Mouse (Mus musculus): ENCODE measurements around the gene Nemp1. TPM values are rescaled to one million over a fixed set of nuclear protein-coding genes. Genes with fewer than 3 reads are reported as not detected.
"Not testable (repeated sequence)": the region's sequence is repeated elsewhere in the genome, so short reads cannot be mapped to it uniquely, and the experiment has no call there.

Gene Nemp1
- polyA plus RNA-seq, 1 experiment: 58.1 TPM

DNA sequence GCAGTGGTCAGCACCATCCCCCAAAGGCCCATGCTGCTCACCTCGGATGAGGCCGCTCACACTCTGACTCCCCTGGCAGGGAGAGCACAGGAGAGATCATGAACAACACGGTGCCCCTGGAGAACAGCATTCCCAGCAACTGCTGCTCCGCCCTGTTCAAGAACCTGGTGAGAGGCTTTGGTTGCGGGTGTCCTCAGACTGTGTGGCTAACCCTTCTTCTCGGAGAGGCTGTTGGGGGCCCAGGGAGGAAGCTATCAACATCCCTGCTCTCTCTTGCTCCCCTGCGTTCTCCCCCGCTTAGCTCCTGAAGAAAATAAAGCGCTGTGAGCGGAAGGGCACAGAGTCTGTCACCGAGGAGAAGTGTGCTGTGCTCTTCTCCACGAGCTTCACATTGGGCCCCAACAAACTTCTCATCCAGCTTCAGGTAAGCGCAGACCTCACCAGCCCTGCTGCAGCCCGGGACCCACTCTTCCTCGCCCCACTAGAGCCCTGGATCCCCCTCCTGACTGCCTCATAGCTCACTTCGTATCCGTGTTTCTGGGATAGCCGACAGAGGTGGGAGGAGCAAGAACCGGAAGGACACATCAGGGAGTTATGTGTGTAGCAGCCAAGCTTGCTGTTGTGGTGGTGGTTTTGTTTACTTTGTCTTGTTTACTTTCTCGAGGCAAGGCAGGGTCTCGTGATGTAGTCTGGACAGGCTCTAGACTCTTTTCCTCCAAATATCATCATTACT is 13.6 kb upstream of the Nemp1 start:
- Histone ChIP-seq H3K27me3 (ENCODE audit: control insufficient read depth, insufficient read depth, low read length) (no peaks in the 10 kb centered on the region), H3K27ac (ENCODE audit: control insufficient read depth, insufficient read depth, low read depth, low read length) (no peak overlapping the region), H3K4me1 (ENCODE audit: control insufficient read depth, insufficient read depth, low read length) (no peaks in the 10 kb centered on the region; the same call in 1 of the 2 replicates), H3K4me3 (ENCODE audit: control insufficient read depth, low read depth, low read length) (no peak overlapping the region), H3K36me3 (ENCODE audit: control insufficient read depth, insufficient read depth, low read length) (no peaks in the 10 kb centered on the region)
- TF ChIP-seq POLR2A (IDR thresholded peaks at IDR 0.05; ENCODE audit: control insufficient read depth, low read depth, low read length) (no peak), CTCF (IDR thresholded peaks at IDR 0.05; ENCODE audit: control insufficient read depth, insufficient read depth, insufficient replicate concordance, low read depth, low read length) (no peak)

DNA sequence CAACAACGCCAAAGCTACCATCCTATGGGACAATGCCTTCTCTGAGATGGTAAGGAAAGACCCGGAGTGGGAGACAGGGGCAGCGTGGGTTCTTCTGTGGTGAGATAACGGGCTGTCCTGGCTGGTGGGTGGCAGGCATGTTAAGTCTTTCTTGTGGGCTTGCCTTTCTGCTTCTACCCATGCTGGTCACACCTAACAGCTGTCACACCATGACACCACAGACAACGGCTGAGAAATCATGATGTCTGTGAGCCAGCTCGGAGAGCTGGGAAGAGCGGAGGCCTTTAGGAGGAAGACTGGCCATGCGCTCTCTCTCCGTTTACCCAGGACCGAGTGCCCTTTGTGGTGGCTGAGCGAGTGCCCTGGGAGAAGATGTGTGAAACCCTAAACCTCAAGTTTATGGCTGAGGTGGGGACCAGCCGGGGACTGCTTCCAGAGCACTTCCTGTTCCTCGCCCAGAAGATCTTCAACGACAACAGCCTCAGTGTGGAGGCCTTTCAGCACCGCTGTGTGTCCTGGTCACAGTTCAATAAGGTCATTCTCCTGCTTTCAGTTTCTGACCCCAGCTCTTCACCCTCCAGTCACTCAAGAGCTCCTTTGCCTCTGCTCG is 11.6 kb upstream of the Nemp1 start:
- Histone ChIP-seq H3K27me3 (ENCODE audit: control insufficient read depth, insufficient read depth, low read length) (no peaks in the 10 kb centered on the region), H3K4me1 (ENCODE audit: control insufficient read depth, insufficient read depth, low read length) (peaks cover 5% of the 10 kb centered on the region), H3K4me3 (ENCODE audit: control insufficient read depth, low read depth, low read length) (no peak overlapping the region), H3K27ac (ENCODE audit: control insufficient read depth, insufficient read depth, low read depth, low read length) (no peak overlapping the region), H3K36me3 (ENCODE audit: control insufficient read depth, insufficient read depth, low read length) (no peaks in the 10 kb centered on the region)
- no peak for TF ChIP-seq CTCF (IDR thresholded peaks at IDR 0.05; ENCODE audit: control insufficient read depth, insufficient read depth, insufficient replicate concordance, low read depth, low read length)
- no peak for TF ChIP-seq POLR2A (IDR thresholded peaks at IDR 0.05; ENCODE audit: control insufficient read depth, low read depth, low read length)

DNA sequence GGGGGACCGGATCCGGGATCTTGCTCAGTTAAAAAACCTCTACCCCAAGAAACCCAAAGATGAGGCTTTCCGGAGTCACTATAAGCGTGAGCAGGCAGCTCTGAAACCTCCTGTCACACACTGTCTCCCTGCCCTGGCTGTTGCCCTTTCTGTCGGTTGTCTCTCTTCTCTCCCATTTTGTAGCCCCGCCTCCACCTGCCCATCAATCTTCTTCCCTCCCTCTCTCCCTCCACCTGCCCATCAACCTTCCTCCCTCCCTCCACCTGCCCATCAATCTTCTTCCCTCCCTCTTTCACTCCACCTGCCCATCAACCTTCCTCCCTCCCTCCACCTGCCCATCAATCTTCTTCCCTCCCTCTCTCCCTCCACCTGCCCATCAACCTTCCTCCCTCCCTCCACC is 9.1 kb upstream of the Nemp1 start:
- H3K27me3 ChIP-seq (ENCODE audit: control insufficient read depth, insufficient read depth, low read length); H3K27ac ChIP-seq (ENCODE audit: control insufficient read depth, insufficient read depth, low read depth, low read length); H3K36me3 ChIP-seq (ENCODE audit: control insufficient read depth, insufficient read depth, low read length); H3K4me1 ChIP-seq (ENCODE audit: control insufficient read depth, insufficient read depth, low read length); H3K4me3 ChIP-seq (ENCODE audit: control insufficient read depth, low read depth, low read length): not testable (repeated sequence)

DNA sequence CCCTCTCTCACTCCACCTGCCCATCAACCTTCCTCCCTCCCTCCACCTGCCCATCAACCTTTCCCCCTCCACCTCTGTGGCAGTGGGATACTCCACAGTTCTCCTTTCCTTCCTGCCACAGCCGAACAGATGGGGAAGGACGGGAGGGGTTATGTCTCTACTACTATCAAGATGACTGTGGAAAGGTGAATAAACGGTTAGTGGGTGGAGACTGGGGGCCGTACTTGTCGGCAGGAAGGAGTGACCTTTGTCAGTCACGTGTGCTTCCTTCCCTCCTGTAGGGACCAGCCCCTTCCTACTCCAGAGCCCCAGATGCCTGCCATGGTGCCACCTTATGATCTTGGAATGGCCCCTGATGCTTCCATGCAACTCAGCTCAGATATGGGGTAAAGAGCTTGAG is 8.6 kb upstream of the Nemp1 start:
- Histone ChIP-seq H3K36me3 (ENCODE audit: control insufficient read depth, insufficient read depth, low read length) (no peaks in the 10 kb centered on the region), H3K4me1 (ENCODE audit: control insufficient read depth, insufficient read depth, low read length) (peaks cover 13% of the 10 kb centered on the region), H3K4me3 (ENCODE audit: control insufficient read depth, low read depth, low read length) (no peak overlapping the region), H3K27ac (ENCODE audit: control insufficient read depth, insufficient read depth, low read depth, low read length) (no peak overlapping the region), H3K27me3 (ENCODE audit: control insufficient read depth, insufficient read depth, low read length) (no peaks in the 10 kb centered on the region)
- no peak for TF ChIP-seq CTCF (IDR thresholded peaks at IDR 0.05; ENCODE audit: control insufficient read depth, insufficient read depth, insufficient replicate concordance, low read depth, low read length)
- TF ChIP-seq POLR2A (IDR thresholded peaks at IDR 0.05; ENCODE audit: control insufficient read depth, low read depth, low read length): no peak

DNA sequence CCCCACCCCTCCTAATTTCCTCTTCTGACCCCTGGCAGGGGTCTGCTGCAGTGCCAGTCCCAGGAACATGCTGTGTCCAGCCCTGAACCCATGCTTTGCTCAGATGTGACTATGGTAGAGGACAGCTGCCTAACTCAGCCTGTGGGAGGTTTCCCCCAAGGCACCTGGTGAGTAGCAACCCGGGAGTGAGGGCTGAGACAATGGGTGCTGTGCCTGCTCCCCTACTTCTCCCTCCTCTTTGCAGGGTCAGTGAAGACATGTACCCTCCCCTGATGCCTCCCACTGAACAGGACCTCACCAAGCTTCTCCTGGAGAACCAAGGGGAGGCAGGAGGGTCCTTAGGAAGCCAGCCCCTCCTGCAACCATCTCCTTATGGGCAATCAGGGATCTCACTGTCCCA is 7.2 kb upstream of the Nemp1 start:
- H3K27ac ChIP-seq (ENCODE audit: control insufficient read depth, insufficient read depth, low read depth, low read length): no peak overlapping the region
- no peaks in the 10 kb centered on the region for H3K36me3 ChIP-seq (ENCODE audit: control insufficient read depth, insufficient read depth, low read length)
- H3K27me3 ChIP-seq (ENCODE audit: control insufficient read depth, insufficient read depth, low read length): no peaks in the 10 kb centered on the region
- no peak for TF ChIP-seq CTCF (IDR thresholded peaks at IDR 0.05; ENCODE audit: control insufficient read depth, insufficient read depth, insufficient replicate concordance, low read depth, low read length)
- TF ChIP-seq POLR2A (IDR thresholded peaks at IDR 0.05; ENCODE audit: control insufficient read depth, low read depth, low read length): no peak
- no peak overlapping the region for H3K4me3 ChIP-seq (ENCODE audit: control insufficient read depth, low read depth, low read length)
- peaks cover 13% of the 10 kb centered on the region for H3K4me1 ChIP-seq (ENCODE audit: control insufficient read depth, insufficient read depth, low read length)

DNA sequence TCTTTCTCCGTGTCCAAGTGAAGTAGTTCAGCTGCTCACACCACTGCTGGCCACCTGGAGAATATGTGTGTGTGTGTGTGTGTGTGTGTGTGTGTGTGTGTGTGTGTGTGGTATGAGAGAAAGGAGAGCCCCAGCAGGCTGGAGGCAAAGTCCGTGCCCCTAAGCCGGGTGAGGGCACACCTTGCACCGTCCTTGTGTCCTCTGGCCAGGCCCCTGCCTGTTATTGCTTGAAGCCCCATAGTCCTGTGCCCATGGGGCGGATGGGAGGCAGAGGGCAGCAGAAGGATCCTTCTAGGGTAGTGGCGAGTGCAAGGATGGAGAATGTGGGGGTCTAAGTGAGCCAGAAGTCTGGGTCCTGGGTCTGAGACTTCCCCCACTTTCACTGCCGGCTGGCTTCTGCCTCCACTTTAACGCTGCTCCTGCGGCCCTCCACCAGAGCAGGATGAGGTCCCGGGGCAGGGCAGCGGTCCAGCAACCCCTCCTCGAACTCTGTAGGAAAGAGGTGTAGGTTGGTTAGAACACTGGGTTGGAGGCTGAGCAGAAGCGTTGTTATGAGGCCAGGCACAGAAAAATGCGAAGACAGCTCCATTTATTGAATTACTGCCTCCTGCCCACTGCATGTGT is 5.3 kb upstream of the Nemp1 start:
- Histone ChIP-seq H3K4me3 (ENCODE audit: control insufficient read depth, low read depth, low read length) (no peak overlapping the region), H3K27ac (ENCODE audit: control insufficient read depth, insufficient read depth, low read depth, low read length) (peak overlapping the region; percentile 32; the same call in 1 of the 2 replicates), H3K4me1 (ENCODE audit: control insufficient read depth, insufficient read depth, low read length) (peaks cover 21% of the 10 kb centered on the region), H3K36me3 (ENCODE audit: control insufficient read depth, insufficient read depth, low read length) (no peaks in the 10 kb centered on the region), H3K27me3 (ENCODE audit: control insufficient read depth, insufficient read depth, low read length) (no peaks in the 10 kb centered on the region)
- TF ChIP-seq POLR2A (IDR thresholded peaks at IDR 0.05; ENCODE audit: control insufficient read depth, low read depth, low read length): no peak

DNA sequence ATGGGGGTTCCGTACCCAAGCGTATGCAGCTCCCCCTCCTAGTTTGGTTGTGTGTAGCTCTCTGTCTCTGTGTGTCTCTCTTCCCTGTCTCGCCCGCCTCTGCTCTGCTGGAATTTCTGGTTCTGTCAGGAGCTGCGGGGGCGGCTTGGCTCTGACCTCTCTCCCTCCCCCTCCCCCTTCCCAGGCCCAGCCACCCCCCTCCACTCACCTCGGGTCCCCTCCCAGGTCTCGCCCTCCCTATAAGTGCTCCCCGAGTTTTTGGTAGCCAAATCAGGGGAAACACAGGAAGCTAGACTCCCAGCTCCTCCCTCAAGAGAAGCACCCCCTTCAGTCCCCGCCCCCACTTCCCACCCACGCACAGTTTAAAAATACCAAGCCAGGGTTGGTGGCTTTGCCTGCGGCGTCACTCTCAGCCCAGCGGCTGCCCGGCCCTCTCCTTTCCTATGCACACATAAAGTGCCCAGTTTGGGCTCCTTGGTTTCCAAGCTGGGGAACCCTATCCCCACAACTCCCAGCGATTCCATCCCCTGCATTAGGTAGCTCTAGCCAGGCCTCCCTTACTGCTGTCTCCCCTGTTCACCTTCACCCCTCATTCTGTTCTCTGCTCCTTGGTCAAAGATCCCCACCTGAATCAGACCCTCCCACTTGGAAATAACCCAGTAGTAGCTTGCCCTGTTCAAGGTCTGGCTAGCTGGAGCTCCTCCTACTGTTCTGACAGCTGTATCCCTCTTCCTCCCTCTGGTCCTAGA is 4.6 kb upstream of the Nemp1 start:
- H3K36me3 ChIP-seq (ENCODE audit: control insufficient read depth, insufficient read depth, low read length): no peaks in the 10 kb centered on the region
- TF ChIP-seq CTCF (IDR thresholded peaks at IDR 0.05; ENCODE audit: control insufficient read depth, insufficient read depth, insufficient replicate concordance, low read depth, low read length): no peak
- no peaks in the 10 kb centered on the region for H3K27me3 ChIP-seq (ENCODE audit: control insufficient read depth, insufficient read depth, low read length)
- peaks cover 23% of the 10 kb centered on the region for H3K4me1 ChIP-seq (ENCODE audit: control insufficient read depth, insufficient read depth, low read length)
- H3K4me3 ChIP-seq (ENCODE audit: control insufficient read depth, low read depth, low read length): no peak overlapping the region
- H3K27ac ChIP-seq (ENCODE audit: control insufficient read depth, insufficient read depth, low read depth, low read length): peak overlapping the region; percentile 32; the same call in 1 of the 2 replicates

Measured in testis, adult 2 months (tissue).